Mouse (Mus musculus) hindbrain, embryonic 12.5 days (tissue): Measurements from ENCODE around the gene Rabggtb. TPM values are rescaled to one million over a fixed set of nuclear protein-coding genes. Genes with fewer than 3 reads are reported as not detected.

ENCODE experiments used
- polyA plus RNA-seq: library from polyadenylated mRNA; unstranded; fragments of >200 nt; fragmentation: Nextera tagmentation; extraction: Ambion mirVana; gene quantifications from 2 replicates; pipeline ENCODE4 v1.2.1, GENCODE M21; 2016

Gene Rabggtb
- polyA plus RNA-seq, 1 experiment from 2014 or later, result 36.5 TPM

Other genes starting within 250 kb of the Rabggtb start
- 31.7 and 40.8 TPM in 2 replicates for gene St6galnac3, start 187.8 kb downstream of the Rabggtb start, polyA plus RNA-seq
- 0.13 and 0.14 TPM in 2 replicates for gene Asb17, start 68.8 kb downstream of the Rabggtb start, polyA plus RNA-seq
- gene Msh4, start 6.9 kb downstream of the Rabggtb start, polyA plus RNA-seq, result 0.06 and 0.17 TPM in 2 replicates
- 61.0 and 68.9 TPM in 2 replicates for gene Acadm, start 31.6 kb upstream of the Rabggtb start, polyA plus RNA-seq
- gene Slc44a5, start 60.4 kb upstream of the Rabggtb start, polyA plus RNA-seq, result 5.7 and 6.1 TPM in 2 replicates